Mouse (Mus musculus) lung, postnatal 0 days (tissue): ENCODE data around the gene Osm. TPM values are rescaled to one million over a fixed set of nuclear protein-coding genes. Genes with fewer than 3 reads are reported as not detected.
A peak's percentile ranks its signal among the peaks of the same experiment; 100 is the strongest.

Source experiments
- ATAC-seq: fragments of 200-750 bp; cut with Nextera tagmentation; 2 replicates; pipeline ENCODE4 v1.8.0; 2017; ENCODE audit warnings: moderate library complexity
- DNase-seq: peaks from one replicate; pipeline ENCODE4 v3.0.0-alpha.2; 2016; ENCODE audit warnings: low spot score
- H3K27ac ChIP-seq: fragments of 300-500 bp; sonication (generic); 2 replicates; pipeline ENCODE4 v1.5.1; 2014; ENCODE audit warnings: antibody characterized with exemption, mild to moderate bottlenecking, low read length, mixed read lengths
- H3K27me3 ChIP-seq: fragments of 300-500 bp; sonication (generic); replicated peaks from 2 replicates; pipeline ENCODE4 v1.6.1; 2014; ENCODE audit warnings: low read length, mixed read lengths; ENCODE audit not compliant: insufficient read depth
- H3K36me3 ChIP-seq: fragments of 300-500 bp; sonication (generic); 2 replicates; pipeline ENCODE4 v1.6.1; 2014; ENCODE audit warnings: low read length, mixed read lengths; ENCODE audit not compliant: insufficient read depth
- H3K4me1 ChIP-seq: fragments of 300-500 bp; sonication (generic); 2 replicates; pipeline ENCODE4 v1.6.1; 2014; ENCODE audit warnings: antibody characterized with exemption, low read depth, low read length, mixed read lengths; ENCODE audit not compliant: insufficient read depth
- H3K4me2 ChIP-seq: fragments of 300-500 bp; sonication (generic); replicated peaks from 2 replicates; pipeline ENCODE4 v1.6.1; 2014; ENCODE audit warnings: low read depth, mild to moderate bottlenecking, low read length, moderate library complexity, mixed read lengths
- H3K4me3 ChIP-seq: fragments of 300-500 bp; sonication (generic); 2 replicates; pipeline ENCODE4 v1.5.1; 2014; ENCODE audit warnings: low read depth, low read length
- H3K9ac ChIP-seq: fragments of 300-500 bp; sonication (generic); replicated peaks from 2 replicates; pipeline ENCODE4 v1.6.1; 2014; ENCODE audit warnings: low read depth, mild to moderate bottlenecking
- H3K9me3 ChIP-seq: fragments of 300-500 bp; sonication (generic); 2 replicates; pipeline ENCODE4 v1.6.1; 2016; ENCODE audit warnings: low read length, mixed read lengths
- CTCF ChIP-seq: IDR thresholded peaks from 2 replicates; pipeline ENCODE4 v1.5.1; 2016; ENCODE audit warnings: antibody characterized with exemption, mild to moderate bottlenecking
- EP300 ChIP-seq: IDR thresholded peaks from 2 replicates; pipeline ENCODE4 v1.6.1; 2016; ENCODE audit warnings: antibody characterized with exemption, mild to moderate bottlenecking, control low read depth
- WGBS: fragments of 180-500 bp; shearing (Covaris S2); extraction: QIAGEN DNeasy Blood & Tissue Kit; methylation state at CpG from one replicate; pipeline ENCODE4 v1.1.7; 2014; 5-methylcytosine and 5-hydroxymethylcytosine counted together
- polyA plus RNA-seq: library from polyadenylated mRNA; unstranded; fragments of >200 nt; fragmentation: Nextera tagmentation; extraction: Ambion mirVana; gene quantifications from 2 replicates; pipeline ENCODE4 v1.2.1, GENCODE M21; 2015

Gene Osm
- polyA plus RNA-seq, 1 experiment from 2014 or later = 0.69 TPM

GRCm38 (mm10) chr11:4267202-4267578 is 31.0 kb downstream of the Osm start:
- Histone ChIP-seq H3K4me1 (peaks cover 10% of the 10 kb centered on the region), H3K4me2 (peak overlapping the region; percentile 72), H3K27ac (no peak overlapping the region), H3K9ac (no peak overlapping the region; the same call in 1 of the 2 replicates), H3K4me3 (peak overlapping the region; percentile 57), H3K9me3 (no peaks in the 10 kb centered on the region), H3K27me3 (peaks cover 21% of the 10 kb centered on the region), H3K36me3 (no peaks in the 10 kb centered on the region)
- WGBS = 4% methylated on average over 13 of the region's 13 CpGs
- peak; percentile 48 for DNase-seq
- ATAC-seq = no peak
- TF ChIP-seq CTCF = no peak
- no peak for TF ChIP-seq EP300

- no peak for DNase-seq
- Histone ChIP-seq H3K4me1 (peaks cover 5% of the 10 kb centered on the region; the same call in 1 of the 2 replicates), H3K4me2 (no peak overlapping the region), H3K27me3 (peaks cover 21% of the 10 kb centered on the region), H3K4me3 (no peak overlapping the region), H3K36me3 (no peaks in the 10 kb centered on the region), H3K27ac (no peak overlapping the region), H3K9ac (no peak overlapping the region), H3K9me3 (no peaks in the 10 kb centered on the region)
- WGBS = 85% methylated on average over 6 of the region's 6 CpGs
- no peak for ATAC-seq
- TF ChIP-seq CTCF (no peak), EP300 (no peak)
Measured at GRCm38 (mm10) chr11:4268500-4268899, 32.3 kb downstream of the Osm start.

- ATAC-seq (peak; percentile 32; the same call in 1 of the 2 replicates), DNase-seq (peak; percentile 52)
- H3K36me3 ChIP-seq = no peaks in the 10 kb centered on the region
- no peak overlapping the region for H3K9ac ChIP-seq
- H3K27ac ChIP-seq = no peak overlapping the region
- H3K4me1 ChIP-seq = 0 out of 2 replicates have a peak, but pooled peaks cover 3% of the 10 kb centered on the region
- no peak overlapping the region for H3K4me3 ChIP-seq
- no peaks in the 10 kb centered on the region for H3K9me3 ChIP-seq
- peaks cover 14% of the 10 kb centered on the region for H3K27me3 ChIP-seq
- no peak for TF ChIP-seq EP300
- peak; percentile 62 for TF ChIP-seq CTCF
- WGBS = 35% methylated on average over 17 of the region's 20 CpGs
- H3K4me2 ChIP-seq = no peak overlapping the region
Measured at GRCm38 (mm10) chr11:4270744-4271459, 34.7 kb downstream of the Osm start.

- ATAC-seq = no peak
- TF ChIP-seq EP300 = no peak
- TF ChIP-seq CTCF = no peak
- Histone ChIP-seq H3K4me3 (no peak overlapping the region), H3K4me1 (0 out of 2 replicates have a peak, but pooled peaks cover 3% of the 10 kb centered on the region), H3K9ac (no peak overlapping the region), H3K4me2 (no peak overlapping the region), H3K9me3 (no peaks in the 10 kb centered on the region), H3K27ac (no peak overlapping the region), H3K27me3 (peaks cover 14% of the 10 kb centered on the region), H3K36me3 (no peaks in the 10 kb centered on the region)
- no peak for DNase-seq
- 87% methylated on average over 11 of the region's 11 CpGs for WGBS
Measured at GRCm38 (mm10) chr11:4271544-4271943, 35.3 kb downstream of the Osm start.

GRCm38 (mm10) chr11:4276411-4276861 is 40.2 kb downstream of the Osm start:
- H3K4me1 ChIP-seq = no peaks in the 10 kb centered on the region
- H3K27me3 ChIP-seq = no peaks in the 10 kb centered on the region
- H3K4me2 ChIP-seq = no peak overlapping the region
- H3K9me3 ChIP-seq = no peaks in the 10 kb centered on the region
- H3K4me3 ChIP-seq = no peak overlapping the region
- H3K27ac ChIP-seq = no peak overlapping the region
- WGBS = 43% methylated on average over 11 of the region's 11 CpGs
- DNase-seq = peak; percentile 58
- ATAC-seq = peak; percentile 89
- H3K36me3 ChIP-seq = no peaks in the 10 kb centered on the region
- no peak for TF ChIP-seq EP300
- no peak for TF ChIP-seq CTCF
- no peak overlapping the region for H3K9ac ChIP-seq

- ATAC-seq (no peak), DNase-seq (no peak)
- TF ChIP-seq CTCF (no peak), EP300 (no peak)
- H3K4me1 ChIP-seq = no peaks in the 10 kb centered on the region
- no peak overlapping the region for H3K4me3 ChIP-seq
- H3K9me3 ChIP-seq = no peaks in the 10 kb centered on the region
- H3K36me3 ChIP-seq = no peaks in the 10 kb centered on the region
- H3K27ac ChIP-seq = no peak overlapping the region
- H3K9ac ChIP-seq = no peak overlapping the region
- 47% methylated on average over 7 of the region's 7 CpGs for WGBS
- H3K27me3 ChIP-seq = no peaks in the 10 kb centered on the region
- no peak overlapping the region for H3K4me2 ChIP-seq
Measured at GRCm38 (mm10) chr11:4279909-4280308, 43.7 kb downstream of the Osm start.
